Mouse (Mus musculus) MEL-GATA-1-ER (cell line): ENCODE results near the gene Snrnp48.
A peak's percentile ranks its signal among the peaks of the same experiment; 100 is the strongest.

ENCODE experiments used
- DNase-seq: peaks from one replicate; pipeline ENCODE4 v3.0.0-alpha.2; 2012; ENCODE audit warnings: low read depth; ENCODE audit errors: extremely low read depth

Gene Snrnp48

GRCm38 (mm10) chr13:38204702-38205482, at the start of gene Snrnp48:
Gene Snrnp48 (plus strand): TSS chr13:38204938.
- peak; percentile 80 for DNase-seq

- no peak for DNase-seq
Measured at GRCm38 (mm10) chr13:38155523-38155922, 49.2 kb upstream of the Snrnp48 start.

- no peak for DNase-seq
Measured at GRCm38 (mm10) chr13:38157635-38158034, 47.1 kb upstream of the Snrnp48 start.

- no peak for DNase-seq
Measured at GRCm38 (mm10) chr13:38162002-38162401, 42.7 kb upstream of the Snrnp48 start.

GRCm38 (mm10) chr13:38162668-38163067, 42.1 kb upstream of the Snrnp48 start:
- no peak for DNase-seq

- no peak for DNase-seq
Measured at GRCm38 (mm10) chr13:38164932-38165331, 39.8 kb upstream of the Snrnp48 start.

- no peak for DNase-seq
Measured at GRCm38 (mm10) chr13:38167056-38167455, 37.7 kb upstream of the Snrnp48 start.

GRCm38 (mm10) chr13:38170707-38171144, 34.0 kb upstream of the Snrnp48 start:
- DNase-seq = no peak

GRCm38 (mm10) chr13:38193406-38193805, 11.3 kb upstream of the Snrnp48 start:
- no peak for DNase-seq

- DNase-seq = no peak
Measured at GRCm38 (mm10) chr13:38201413-38201812, 3.3 kb upstream of the Snrnp48 start.

GRCm38 (mm10) chr13:38204171-38204570, 567 bp upstream of the Snrnp48 start:
- no peak for DNase-seq

GRCm38 (mm10) chr13:38211122-38211521, 6.4 kb downstream of the Snrnp48 start:
- no peak for DNase-seq

- no peak for DNase-seq
Measured at GRCm38 (mm10) chr13:38218686-38219085, 13.9 kb downstream of the Snrnp48 start.

- no peak for DNase-seq
Measured at GRCm38 (mm10) chr13:38220331-38220730, 15.6 kb downstream of the Snrnp48 start.

GRCm38 (mm10) chr13:38230177-38230821, 25.6 kb downstream of the Snrnp48 start:
- no peak for DNase-seq

GRCm38 (mm10) chr13:38232411-38232810, 27.7 kb downstream of the Snrnp48 start:
- no peak for DNase-seq

GRCm38 (mm10) chr13:38232856-38233625, 28.3 kb downstream of the Snrnp48 start:
- DNase-seq = no peak

GRCm38 (mm10) chr13:38234651-38235050, 29.9 kb downstream of the Snrnp48 start:
- no peak for DNase-seq

GRCm38 (mm10) chr13:38235370-38235769, 30.6 kb downstream of the Snrnp48 start:
- DNase-seq = peak; percentile 12

GRCm38 (mm10) chr13:38248151-38248550, 43.4 kb downstream of the Snrnp48 start:
- DNase-seq = no peak

GRCm38 (mm10) chr13:38251226-38251625, 46.5 kb downstream of the Snrnp48 start:
- no peak for DNase-seq

GRCm38 (mm10) chr13:38253696-38254095, 49.0 kb downstream of the Snrnp48 start:
- no peak for DNase-seq
